Mouse (Mus musculus): Measurements from ENCODE around the gene Rnf222.

- TF ChIP-seq GATA1 (IDR thresholded peaks at IDR 0.05; ENCODE audit: low read length) = no peak
- TF ChIP-seq TAL1 (IDR thresholded peaks at IDR 0.05; ENCODE audit: low read length) = no peak
These were observed 18.1 kb downstream of the Rnf222 start for GRCm38 (mm10) chr11:68906461-68906790.

Measured in erythroblast, embryonic 14.5 days (primary cell).